Mouse (Mus musculus) mesoderm, embryonic 11.5 days (tissue): Measurements from ENCODE around the gene Rfx5.
A peak's percentile ranks its signal among the peaks of the same experiment; 100 is the strongest.

Source experiments
- DNase-seq: peaks from one replicate; pipeline ENCODE4 v3.0.0-alpha.2; 2012; ENCODE audit warnings: low read depth, low spot score

The Rfx5 gene

GRCm38 (mm10) chr3:94989159-94989761 lies 35.4 kb downstream of the Rfx5 start:
- DNase-seq, result no peak

DNA sequence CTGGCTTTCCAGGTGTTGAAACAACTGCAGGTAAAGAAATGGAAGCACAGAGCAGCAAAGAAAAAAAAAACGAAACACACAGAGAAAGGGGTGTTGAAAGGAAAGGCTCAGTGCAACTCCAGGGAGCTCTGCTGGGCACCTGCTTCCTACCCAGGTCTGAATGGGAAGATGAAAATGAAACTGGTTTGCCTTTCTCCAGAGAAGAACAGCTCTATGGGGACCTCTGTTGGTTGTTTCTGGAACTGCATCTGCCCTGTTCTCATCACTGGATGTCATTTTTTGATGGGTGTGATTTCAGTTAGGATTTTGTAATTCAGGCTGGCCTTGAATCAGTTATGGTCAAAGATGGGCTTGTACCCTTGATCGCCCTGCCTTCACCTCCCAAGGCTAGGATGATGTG lies 43.1 kb downstream of the Rfx5 start:
- DNase-seq, result peak; percentile 75

GRCm38 (mm10) chr3:95002569-95002968 lies 48.7 kb downstream of the Rfx5 start:
- peak; percentile 24 for DNase-seq

DNA sequence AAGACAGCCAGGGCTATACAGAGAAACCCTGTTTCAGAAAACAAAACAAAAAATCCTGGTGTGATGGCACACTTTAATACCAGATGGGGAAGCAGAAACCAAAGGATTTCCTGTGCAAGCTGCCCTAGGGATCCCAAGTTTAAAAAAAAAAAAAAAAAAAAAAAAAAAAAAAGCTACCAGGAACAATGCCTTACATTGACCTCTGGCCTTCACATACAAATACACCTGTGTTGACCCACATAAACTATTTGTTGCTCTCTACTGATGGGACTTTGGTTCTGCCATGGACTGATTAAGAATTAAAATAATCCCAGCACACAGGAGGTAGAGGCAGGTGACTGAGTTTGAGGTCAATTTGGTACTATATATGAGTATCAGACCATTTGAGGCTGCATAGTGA lies 49.4 kb downstream of the Rfx5 start:
- DNase-seq, result no peak

GRCm38 (mm10) chr3:95005651-95006050 lies 51.8 kb downstream of the Rfx5 start:
- DNase-seq, result no peak

- DNase-seq, result no peak
Measured at GRCm38 (mm10) chr3:95007706-95008105, 53.8 kb downstream of the Rfx5 start.

GRCm38 (mm10) chr3:95010396-95010795 lies 56.5 kb downstream of the Rfx5 start:
- DNase-seq, result no peak
